Mouse (Mus musculus) liver, embryonic 14.5 days (tissue): ENCODE results near the gene Tbc1d21.

ENCODE experiments used
- CTCF ChIP-seq: IDR thresholded peaks from 2 replicates; pipeline ENCODE4 v1.5.1; 2016; ENCODE audit warnings: antibody characterized with exemption, low read depth, control low read depth
- EP300 ChIP-seq: IDR thresholded peaks from 2 replicates; pipeline ENCODE4 v1.6.1; 2016; ENCODE audit warnings: antibody characterized with exemption, low read depth

DNA sequence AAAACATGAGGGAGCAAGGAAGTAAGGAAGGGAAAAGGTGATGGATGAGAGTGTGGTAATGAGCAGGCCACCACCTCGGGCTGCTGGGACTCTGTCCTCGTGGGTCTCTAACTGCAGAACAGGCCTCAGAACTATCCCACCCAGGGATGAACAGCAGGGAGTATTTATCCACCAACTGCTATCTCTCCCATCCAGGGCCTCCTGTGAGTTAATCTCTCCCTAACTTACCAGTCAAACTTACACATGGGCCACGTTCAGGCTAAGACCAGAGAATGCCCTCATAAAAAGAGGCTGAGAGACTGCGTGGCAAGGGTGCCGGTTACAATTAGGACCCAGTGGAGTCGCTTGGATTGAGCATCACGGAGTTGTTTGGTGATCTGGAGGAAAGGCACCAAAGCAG lies 24.3 kb downstream of the Tbc1d21 start:
- TF ChIP-seq CTCF (no peak), EP300 (no peak)
